Mouse (Mus musculus) limb, embryonic 14.5 days (tissue): Measurements from ENCODE around the gene Tsen15. TPM values are rescaled to one million over a fixed set of nuclear protein-coding genes. Genes with fewer than 3 reads are reported as not detected.
A peak's percentile ranks its signal among the peaks of the same experiment; 100 is the strongest.

Source experiments
- ATAC-seq: fragments of 200-750 bp; cut with Nextera tagmentation; 2 replicates; pipeline ENCODE4 v1.8.0; 2017; ENCODE audit warnings: low read depth, moderate number of reproducible peaks, moderate TSS enrichment; ENCODE audit not compliant: low FRiP score
- DNase-seq: peaks from one replicate; pipeline ENCODE4 v3.0.0-alpha.2; 2015; ENCODE audit warnings: low spot score
- H3K27ac ChIP-seq: fragments of 300-500 bp; sonication (generic); replicated peaks from 2 replicates; pipeline ENCODE4 v1.5.1; 2014; ENCODE audit warnings: low read depth, mild to moderate bottlenecking, low read length, moderate library complexity, mixed read lengths
- H3K27me3 ChIP-seq: fragments of 300-500 bp; sonication (generic); 2 replicates; pipeline ENCODE4 v1.6.1; 2014; ENCODE audit warnings: low read length, mixed read lengths; ENCODE audit not compliant: control insufficient read depth, insufficient read depth
- H3K36me3 ChIP-seq: fragments of 300-500 bp; sonication (generic); 2 replicates; pipeline ENCODE4 v1.6.1; 2014; ENCODE audit warnings: mild to moderate bottlenecking, low read length, moderate library complexity, mixed read lengths; ENCODE audit not compliant: control insufficient read depth, insufficient read depth
- H3K4me1 ChIP-seq: fragments of 300-500 bp; sonication (generic); 2 replicates; pipeline ENCODE4 v1.6.1; 2014; ENCODE audit warnings: antibody characterized with exemption, low read length, mixed read lengths; ENCODE audit not compliant: control insufficient read depth, insufficient read depth
- H3K4me2 ChIP-seq: fragments of 300-500 bp; sonication (generic); replicated peaks from 2 replicates; pipeline ENCODE4 v1.6.1; 2014; ENCODE audit warnings: low read depth, mild to moderate bottlenecking, low read length, moderate library complexity; ENCODE audit not compliant: severe bottlenecking
- H3K4me3 ChIP-seq: fragments of 300-500 bp; sonication (generic); replicated peaks from 2 replicates; pipeline ENCODE4 v1.5.1; 2014; ENCODE audit warnings: low read length
- H3K9ac ChIP-seq: fragments of 300-500 bp; sonication (generic); 2 replicates; pipeline ENCODE4 v1.6.1; 2014; ENCODE audit warnings: mild to moderate bottlenecking, low read depth, low read length, moderate library complexity; ENCODE audit not compliant: severe bottlenecking
- H3K9me3 ChIP-seq: fragments of 300-500 bp; sonication (generic); 2 replicates; pipeline ENCODE4 v1.6.1; 2016; ENCODE audit warnings: low read length; ENCODE audit not compliant: control insufficient read depth
- POLR2A ChIP-seq: fragments of 200-500 bp; IDR thresholded peaks from 2 replicates; pipeline ENCODE4 v1.8.0; 2012; ENCODE audit warnings: inconsistent platforms, mild to moderate bottlenecking, moderate library complexity, borderline replicate concordance; ENCODE audit not compliant: insufficient read depth, insufficient read length; ENCODE audit errors: extremely low read depth
- WGBS: fragments of 180-500 bp; shearing (Covaris S2); extraction: QIAGEN DNeasy Blood & Tissue Kit; methylation state at CpG from one replicate; pipeline ENCODE4 v1.1.7; 2014; 5-methylcytosine and 5-hydroxymethylcytosine counted together
- polyA plus RNA-seq, 2 experiments: library from polyadenylated mRNA; depleted of rRNA in 1 of 2; stranded (reverse) in 1 of 2; unstranded in 1 of 2; fragments of >200 nt; fragmentation: Nextera tagmentation in 1 of 2; extraction: Ambion mirVana in 1 of 2; gene quantifications; 2 replicates each; pipeline versions ENCODE4 v1.2.1 to v1.2.3; 2012 to 2014

Tsen15 gene
- polyA plus RNA-seq (2012; rRNA removed) (58.2 and 66.3 TPM in 2 replicates), polyA plus RNA-seq (2014; fragmentation: Nextera tagmentation; extraction: Ambion mirVana) (84.2 and 85.0 TPM in 2 replicates)

DNA sequence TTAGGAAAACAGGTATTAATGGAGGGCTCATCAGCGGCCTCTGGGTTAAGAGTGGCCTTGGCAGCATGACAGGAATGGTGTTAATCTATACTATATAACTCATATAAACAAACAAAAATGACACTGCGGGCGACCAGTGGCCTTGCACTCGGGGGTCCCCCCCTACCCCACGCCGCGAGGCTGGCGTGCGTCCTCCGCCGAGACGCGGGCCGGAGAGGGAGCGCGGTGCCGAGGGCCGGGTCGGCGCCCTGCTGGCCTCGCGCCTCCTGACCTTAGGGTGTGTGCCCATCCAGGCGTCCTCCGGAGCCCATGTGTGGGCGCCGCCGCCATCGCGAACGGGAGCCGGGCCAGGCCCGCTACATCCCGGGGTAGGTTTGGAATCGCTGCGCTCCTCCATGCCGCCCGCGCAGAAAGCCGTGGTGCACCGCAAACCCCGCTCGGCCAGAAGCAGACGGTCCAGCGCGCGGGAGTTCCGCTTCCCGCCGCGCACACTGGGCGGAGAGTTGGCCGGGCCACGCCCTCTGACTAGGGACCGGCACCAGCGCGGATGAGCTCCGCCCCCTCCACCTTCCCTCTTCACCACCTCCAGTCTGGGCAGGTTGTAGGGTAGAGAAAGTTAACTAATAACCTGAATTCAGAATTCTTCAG is at the start of gene Tsen15:
Gene Tsen15, minus strand, starts transcription at position 501 of the 648 bp plus-strand sequence.
- peak; percentile 96 for ATAC-seq
- 0% methylated on average over 46 of the region's 57 CpGs for WGBS

DNA sequence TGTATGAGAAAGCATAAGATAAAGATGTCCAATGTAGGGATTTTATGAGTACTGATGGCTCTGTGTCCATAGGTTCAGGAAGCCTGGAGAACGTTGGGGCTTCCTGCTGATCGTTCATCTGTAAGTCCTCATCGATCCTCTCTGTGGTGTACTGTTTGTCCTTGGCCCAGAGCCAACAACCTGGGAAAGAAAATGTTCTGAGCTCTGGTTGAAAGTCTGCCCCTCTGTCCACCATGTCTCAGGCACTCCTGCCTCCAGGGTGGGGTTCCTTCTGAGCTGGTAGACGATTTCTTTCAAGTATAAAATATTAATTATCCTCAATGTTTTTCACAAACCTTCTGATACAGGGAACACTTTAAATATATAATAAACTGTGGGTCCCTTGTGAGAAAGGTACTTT is 47.7 kb upstream of the Tsen15 start:
- 0 out of 2 replicates have a peak, but pooled peaks cover 3% of the 10 kb centered on the region for H3K4me1 ChIP-seq
- ATAC-seq (no peak), DNase-seq (no peak)
- H3K4me3 ChIP-seq, result no peak overlapping the region
- H3K36me3 ChIP-seq, result no peaks in the 10 kb centered on the region
- H3K9me3 ChIP-seq, result no peaks in the 10 kb centered on the region
- no peak overlapping the region for H3K9ac ChIP-seq
- TF ChIP-seq POLR2A, result no peak
- H3K27ac ChIP-seq, result no peak overlapping the region
- no peaks in the 10 kb centered on the region for H3K27me3 ChIP-seq
- 60% methylated on average over 4 of the region's 4 CpGs for WGBS
- no peak overlapping the region for H3K4me2 ChIP-seq

More for the DNA sequence above, at the start of gene Tsen15:
- Histone ChIP-seq H3K4me1 (no peaks in the 10 kb centered on the region), H3K9ac (peak within 1 kb of the TSS; percentile 86), H3K27me3 (no peaks in the 10 kb centered on the region), H3K36me3 (peaks cover 11% of the 10 kb centered on the region), H3K4me3 (peak within 1 kb of the TSS; percentile 84), H3K9me3 (no peaks in the 10 kb centered on the region), H3K4me2 (peak within 1 kb of the TSS; percentile 65), H3K27ac (no peak within 1 kb of the TSS)
- no peak for TF ChIP-seq POLR2A
- peak; percentile 81 for DNase-seq

DNA sequence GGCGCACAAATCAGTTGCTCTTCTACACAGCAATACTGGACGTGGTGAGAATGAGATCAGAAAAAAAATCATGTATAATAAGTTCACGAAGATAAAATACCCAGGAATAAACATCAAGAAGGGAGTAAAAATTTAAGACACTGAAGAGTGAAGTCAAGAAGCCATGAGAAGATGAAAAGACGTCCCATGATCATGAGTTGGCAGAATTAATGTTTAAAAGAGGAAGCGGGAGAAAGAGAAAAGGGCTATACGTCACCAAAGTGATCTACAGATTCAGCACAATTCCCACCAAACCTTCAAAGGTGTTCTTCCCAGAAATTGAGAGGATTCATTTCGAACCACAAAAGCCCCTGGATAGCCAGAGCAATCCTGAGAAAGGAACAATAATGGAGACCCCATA is 43.3 kb upstream of the Tsen15 start:
- DNase-seq (no peak), ATAC-seq (no peak)
- Histone ChIP-seq H3K4me2 (no peak overlapping the region), H3K4me3 (no peak overlapping the region), H3K4me1 (peaks cover 7% of the 10 kb centered on the region), H3K27me3 (no peaks in the 10 kb centered on the region), H3K36me3 (no peaks in the 10 kb centered on the region), H3K9ac (no peak overlapping the region), H3K27ac (no peak overlapping the region), H3K9me3 (no peaks in the 10 kb centered on the region)
- 93% methylated on average over 7 of the region's 7 CpGs for WGBS
- TF ChIP-seq POLR2A, result no peak

DNA sequence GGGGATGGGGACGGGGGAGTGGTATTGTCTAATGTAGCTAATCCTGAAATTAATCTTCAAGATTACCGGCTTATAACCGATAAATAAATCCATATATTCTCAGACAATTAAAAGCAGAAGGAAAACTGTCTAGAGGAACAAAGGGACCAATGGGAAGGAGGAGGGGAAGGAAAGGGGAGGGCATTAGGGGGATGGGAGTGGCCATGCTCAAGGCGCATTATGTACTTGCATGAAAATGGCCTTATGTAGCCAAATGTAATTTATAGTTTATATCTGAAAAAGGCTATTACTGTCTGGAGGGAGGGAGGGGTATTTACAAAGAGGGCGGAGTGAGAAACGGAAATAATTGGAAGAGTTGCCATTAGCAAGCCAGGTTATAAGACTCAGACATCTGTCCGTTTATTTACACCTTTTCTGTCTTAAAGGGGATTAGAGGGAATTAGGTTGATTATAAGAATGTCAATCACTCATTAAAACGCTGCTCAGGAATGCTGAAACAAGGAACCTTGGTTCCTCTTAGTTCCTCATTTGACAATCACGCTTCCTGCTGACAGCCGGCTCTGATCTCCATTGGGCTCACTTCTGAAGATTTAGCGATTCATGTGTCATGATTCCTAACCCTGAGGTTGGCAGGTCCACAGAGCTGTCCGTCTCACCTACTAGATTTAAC is 41.6 kb upstream of the Tsen15 start:
- Histone ChIP-seq H3K9me3 (no peaks in the 10 kb centered on the region), H3K9ac (no peak overlapping the region), H3K27ac (no peak overlapping the region), H3K4me2 (no peak overlapping the region), H3K27me3 (no peaks in the 10 kb centered on the region), H3K36me3 (no peaks in the 10 kb centered on the region), H3K4me1 (peaks cover 7% of the 10 kb centered on the region), H3K4me3 (no peak overlapping the region)
- DNase-seq (no peak), ATAC-seq (no peak)
- WGBS, result 52% methylated on average over 12 of the region's 12 CpGs
- no peak for TF ChIP-seq POLR2A

DNA sequence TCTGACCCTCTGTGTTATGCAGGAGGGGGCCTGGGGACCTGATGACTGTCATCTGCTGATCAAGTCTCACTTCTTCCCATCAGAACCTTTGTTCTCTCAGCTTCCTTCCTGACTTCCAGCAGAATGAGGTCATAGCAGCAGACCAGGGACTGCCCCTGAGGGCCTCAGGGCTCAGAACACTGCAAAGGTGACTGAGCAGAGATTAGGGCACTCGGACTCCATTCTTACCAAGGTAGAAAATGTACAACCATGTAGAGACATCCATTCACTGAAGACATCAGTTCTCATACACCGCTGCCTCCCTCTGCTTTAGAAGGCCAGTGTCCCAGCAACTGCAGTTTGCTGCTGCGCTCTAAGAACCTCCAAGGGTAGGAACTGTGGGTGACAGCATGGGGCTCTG is 36.6 kb upstream of the Tsen15 start:
- 83% methylated on average over 3 of the region's 3 CpGs for WGBS
- Histone ChIP-seq H3K9me3 (no peaks in the 10 kb centered on the region), H3K4me1 (peaks cover 7% of the 10 kb centered on the region), H3K27ac (no peak overlapping the region), H3K36me3 (no peaks in the 10 kb centered on the region), H3K4me3 (no peak overlapping the region), H3K4me2 (no peak overlapping the region), H3K27me3 (no peaks in the 10 kb centered on the region), H3K9ac (no peak overlapping the region)
- ATAC-seq (no peak), DNase-seq (no peak)
- no peak for TF ChIP-seq POLR2A
